Mouse (Mus musculus) liver, embryonic 14.5 days (tissue): ENCODE measurements around the gene Mast3.

Source experiments
- CTCF ChIP-seq: IDR thresholded peaks from 2 replicates; pipeline ENCODE4 v1.5.1; 2016; ENCODE audit warnings: antibody characterized with exemption, low read depth, control low read depth
- EP300 ChIP-seq: IDR thresholded peaks from 2 replicates; pipeline ENCODE4 v1.6.1; 2016; ENCODE audit warnings: antibody characterized with exemption, low read depth

DNA sequence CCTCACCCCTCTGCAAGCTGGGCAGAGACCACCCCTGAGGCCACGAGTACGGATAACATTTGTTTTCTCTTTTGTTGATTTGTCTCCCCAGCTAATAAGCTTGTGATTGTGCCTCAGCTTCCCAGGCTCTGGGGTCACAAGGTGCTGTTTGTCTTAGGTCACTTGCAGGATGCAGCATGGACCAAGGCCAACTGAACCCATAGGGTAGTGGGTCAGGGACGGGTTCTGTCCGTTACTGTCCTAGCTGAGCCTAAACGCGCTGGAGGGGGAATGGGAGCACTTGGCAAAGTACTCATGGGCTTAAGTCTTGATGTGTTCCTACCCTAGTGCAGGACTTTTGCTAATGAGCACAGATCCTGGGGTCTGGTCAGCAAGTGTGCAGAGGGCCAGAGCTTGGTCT, 37.4 kb downstream of the Mast3 start:
- TF ChIP-seq CTCF (no peak), EP300 (no peak)
